Mouse (Mus musculus): Measurements from ENCODE around the gene Ap1g1.

DNA sequence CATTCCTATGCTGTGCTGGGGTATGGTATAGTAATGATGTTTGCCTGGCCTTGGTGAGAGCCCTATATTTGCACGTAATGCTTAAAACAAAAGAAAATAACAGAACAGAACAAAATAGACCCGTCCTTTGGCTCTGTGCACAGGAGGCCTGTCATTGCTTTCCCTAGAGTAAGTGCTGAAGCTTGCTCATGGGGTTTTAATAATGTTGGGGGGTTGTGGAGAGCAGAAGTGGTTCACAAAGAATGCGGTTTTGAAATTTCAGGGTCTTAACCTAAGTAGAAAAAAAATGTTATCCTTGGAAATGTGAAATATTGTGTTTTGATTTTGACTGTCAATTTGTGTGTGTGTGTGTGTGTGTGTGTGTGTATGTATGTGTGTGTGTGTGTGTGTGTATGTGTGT is 70.6 kb downstream of the Ap1g1 start:
- no peak for TF ChIP-seq POLR2A (IDR thresholded peaks at IDR 0.05; ENCODE audit: extremely low read depth, insufficient read depth, low read length)
- no peak for TF ChIP-seq CTCF (IDR thresholded peaks at IDR 0.05; ENCODE audit: low read depth, low read length)

Measured in liver, adult 2 months (tissue).